Mouse (Mus musculus) neural tube, embryonic 11.5 days (tissue): ENCODE results near the gene F2r. TPM values are rescaled to one million over a fixed set of nuclear protein-coding genes. Genes with fewer than 3 reads are reported as not detected.

ENCODE experiments used
- ATAC-seq: fragments of 200-750 bp; cut with Nextera tagmentation; 2 replicates; pipeline ENCODE4 v1.8.0; 2017; ENCODE audit warnings: moderate number of reproducible peaks, mild to moderate bottlenecking, moderate TSS enrichment, moderate library complexity; ENCODE audit not compliant: insufficient read depth, low FRiP score, low TSS enrichment
- DNase-seq: peaks from one replicate; pipeline ENCODE4 v3.0.0-alpha.2; 2015; ENCODE audit warnings: low spot score
- H3K27ac ChIP-seq: fragments of 300-500 bp; sonication (generic); 2 replicates; pipeline ENCODE4 v1.5.1; 2014; ENCODE audit warnings: low read depth, mild to moderate bottlenecking, low read length
- H3K27me3 ChIP-seq: fragments of 300-500 bp; sonication (generic); 2 replicates; pipeline ENCODE4 v1.6.1; 2014; ENCODE audit warnings: mild to moderate bottlenecking, low read length, mixed read lengths; ENCODE audit not compliant: control insufficient read depth, insufficient read depth
- H3K36me3 ChIP-seq: fragments of 300-500 bp; sonication (generic); 2 replicates; pipeline ENCODE4 v1.6.1; 2014; ENCODE audit warnings: mild to moderate bottlenecking, low read length, moderate library complexity, mixed read lengths; ENCODE audit not compliant: control insufficient read depth, insufficient read depth
- H3K4me1 ChIP-seq: fragments of 300-500 bp; sonication (generic); 2 replicates; pipeline ENCODE4 v1.6.1; 2014; ENCODE audit warnings: low read length, mixed read lengths; ENCODE audit not compliant: control insufficient read depth, insufficient read depth
- H3K4me2 ChIP-seq: fragments of 300-500 bp; sonication (generic); 2 replicates; pipeline ENCODE4 v1.6.1; 2014; ENCODE audit warnings: low read depth, mild to moderate bottlenecking, moderate library complexity
- H3K4me3 ChIP-seq: fragments of 300-500 bp; sonication (generic); 2 replicates; pipeline ENCODE4 v1.5.1; 2014; ENCODE audit warnings: low read depth, low read length
- H3K9ac ChIP-seq: fragments of 300-500 bp; sonication (generic); 2 replicates; pipeline ENCODE4 v1.6.1; 2014; ENCODE audit warnings: mild to moderate bottlenecking, low read length
- H3K9me3 ChIP-seq: fragments of 300-500 bp; sonication (generic); 2 replicates; pipeline ENCODE4 v1.6.1; 2016; ENCODE audit warnings: low read length; ENCODE audit not compliant: control insufficient read depth
- WGBS: fragments of 180-500 bp; shearing (Covaris S2); extraction: QIAGEN DNeasy Blood & Tissue Kit; methylation state at CpG from one replicate; pipeline ENCODE4 v1.1.7; 2014; 5-methylcytosine and 5-hydroxymethylcytosine counted together
- polyA plus RNA-seq: library from polyadenylated mRNA; unstranded; fragments of >200 nt; fragmentation: Nextera tagmentation; extraction: Ambion mirVana; gene quantifications from 2 replicates; pipeline ENCODE4 v1.2.1, GENCODE M21; 2014

F2r gene
- polyA plus RNA-seq, 1 experiment from 2014 or later = 146 TPM

DNA sequence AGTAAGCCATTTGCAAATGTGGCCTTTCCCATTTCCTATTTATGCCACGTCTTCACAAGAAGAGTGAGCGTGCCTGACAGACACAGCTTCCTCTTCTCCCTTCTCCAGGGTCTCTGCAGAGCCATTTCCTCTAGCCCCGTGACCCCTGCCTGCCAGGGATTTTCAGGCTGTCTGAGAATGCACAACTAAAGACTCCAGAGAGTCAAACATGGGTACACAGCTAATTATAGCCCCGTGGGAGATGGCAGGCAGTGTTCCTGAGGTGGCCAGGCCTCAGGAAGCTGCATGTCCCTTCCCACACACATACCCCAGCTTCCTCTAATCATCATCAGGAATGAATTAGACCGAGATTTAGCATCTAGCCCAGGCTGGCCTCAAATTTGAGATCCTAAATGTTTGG, 20.6 kb upstream of the F2r start:
- Histone ChIP-seq H3K4me2 (no peak overlapping the region), H3K4me1 (peaks cover 8% of the 10 kb centered on the region; the same call in 1 of the 2 replicates), H3K27me3 (no peaks in the 10 kb centered on the region), H3K9me3 (no peaks in the 10 kb centered on the region), H3K36me3 (no peaks in the 10 kb centered on the region), H3K4me3 (no peak overlapping the region), H3K27ac (peak overlapping the region; percentile 40; the same call in 1 of the 2 replicates), H3K9ac (no peak overlapping the region)
- no peak for ATAC-seq
- WGBS = 46% methylated on average over 5 of the region's 5 CpGs
- no peak for DNase-seq

DNA sequence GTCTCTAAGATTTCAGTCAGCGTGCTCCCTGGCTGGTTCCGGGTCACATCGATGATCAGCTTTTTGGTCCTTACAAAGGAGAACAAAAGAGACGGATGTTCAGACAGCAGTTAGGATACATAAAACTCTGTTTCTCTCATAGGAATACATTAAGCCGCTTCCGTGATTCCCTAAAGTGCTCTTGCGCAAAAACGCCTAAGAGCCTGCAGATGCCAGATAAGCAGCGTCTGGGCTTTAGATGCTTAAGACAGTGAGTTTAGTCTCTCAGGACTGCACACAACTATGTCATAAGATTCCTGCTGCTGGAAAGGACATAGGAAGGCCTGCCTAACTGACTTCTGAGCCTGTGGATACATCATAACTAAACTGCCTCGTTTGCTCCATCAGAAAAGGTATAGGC, 19.4 kb upstream of the F2r start:
- ATAC-seq (no peak), DNase-seq (no peak)
- Histone ChIP-seq H3K36me3 (no peaks in the 10 kb centered on the region), H3K4me1 (peaks cover 8% of the 10 kb centered on the region; the same call in 1 of the 2 replicates), H3K4me3 (no peak overlapping the region), H3K27me3 (no peaks in the 10 kb centered on the region), H3K4me2 (no peak overlapping the region), H3K9me3 (no peaks in the 10 kb centered on the region), H3K9ac (no peak overlapping the region), H3K27ac (no peak overlapping the region)
- 77% methylated on average over 10 of the region's 10 CpGs for WGBS

DNA sequence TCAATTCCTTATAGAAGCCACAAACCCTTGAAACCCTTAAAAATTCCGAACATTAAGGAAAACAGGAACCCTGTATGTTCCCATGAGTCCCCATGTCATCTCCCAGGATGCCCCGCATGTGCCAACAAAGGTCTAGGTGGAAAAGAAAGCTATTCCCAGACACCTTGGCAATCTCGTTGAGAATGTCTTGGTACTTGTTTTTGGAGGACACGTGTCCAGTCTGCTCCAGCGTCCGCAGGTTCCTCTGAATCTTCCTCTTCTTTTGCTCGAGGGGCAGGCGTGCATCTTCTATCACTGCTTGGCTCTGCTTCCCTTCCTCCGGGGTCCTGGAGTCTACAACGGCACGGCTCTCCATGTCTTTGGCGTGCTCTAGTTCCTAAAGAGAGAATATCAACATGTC, 17.0 kb upstream of the F2r start:
- H3K4me3 ChIP-seq = no peak overlapping the region
- ATAC-seq (no peak), DNase-seq (no peak)
- peaks cover 8% of the 10 kb centered on the region; the same call in 1 of the 2 replicates for H3K4me1 ChIP-seq
- WGBS = 89% methylated on average over 12 of the region's 12 CpGs
- H3K9me3 ChIP-seq = no peaks in the 10 kb centered on the region
- no peaks in the 10 kb centered on the region for H3K27me3 ChIP-seq
- no peak overlapping the region for H3K27ac ChIP-seq
- no peak overlapping the region for H3K9ac ChIP-seq
- H3K4me2 ChIP-seq = no peak overlapping the region
- no peaks in the 10 kb centered on the region for H3K36me3 ChIP-seq

DNA sequence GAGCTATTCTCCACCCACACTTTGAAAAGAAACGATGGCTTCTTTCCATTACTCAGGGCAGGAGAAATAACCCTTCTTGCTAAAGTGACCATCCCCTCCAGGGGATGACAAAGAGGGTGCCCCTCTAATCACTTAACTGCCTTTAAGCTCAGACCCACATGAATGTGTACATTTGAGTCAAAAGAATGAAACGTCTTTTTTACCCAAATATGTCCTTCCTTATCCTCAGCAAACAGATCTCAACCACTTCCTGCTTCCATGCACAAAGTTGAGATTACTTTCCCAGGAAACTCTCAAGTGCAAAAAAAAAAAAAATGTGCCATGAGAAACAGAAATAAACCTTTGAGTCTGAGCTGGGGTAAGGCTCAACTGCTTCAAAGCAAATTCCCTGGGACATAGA, 16.2 kb upstream of the F2r start:
- H3K27me3 ChIP-seq = no peaks in the 10 kb centered on the region
- DNase-seq (no peak), ATAC-seq (no peak)
- no peak overlapping the region for H3K27ac ChIP-seq
- 33% methylated on average over 2 of the region's 2 CpGs for WGBS
- H3K9ac ChIP-seq = no peak overlapping the region
- no peak overlapping the region for H3K4me3 ChIP-seq
- no peaks in the 10 kb centered on the region for H3K9me3 ChIP-seq
- peaks cover 3% of the 10 kb centered on the region; the same call in 1 of the 2 replicates for H3K4me1 ChIP-seq
- no peaks in the 10 kb centered on the region for H3K36me3 ChIP-seq
- no peak overlapping the region for H3K4me2 ChIP-seq

DNA sequence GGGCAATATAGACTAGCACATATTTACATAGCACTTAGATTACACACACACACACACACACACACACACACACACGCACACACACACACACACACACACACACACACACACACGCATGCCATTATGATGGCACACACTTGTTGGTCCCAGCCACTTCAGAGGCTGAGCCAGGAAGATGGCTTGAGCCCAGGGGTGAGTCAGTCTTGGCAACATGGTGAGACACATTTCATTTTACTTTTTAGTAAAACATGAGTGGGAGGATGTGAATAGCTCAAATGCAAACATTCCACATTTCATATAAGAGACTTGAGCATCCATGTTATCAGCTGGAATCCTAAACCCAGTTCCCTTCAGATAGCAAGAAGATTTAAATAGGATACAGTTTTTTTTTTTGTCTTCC, 15.1 kb upstream of the F2r start:
- Histone ChIP-seq H3K4me3 (no peak overlapping the region), H3K9me3 (no peaks in the 10 kb centered on the region), H3K36me3 (0 out of 2 replicates have a peak, but pooled peaks cover 2% of the 10 kb centered on the region), H3K27me3 (no peaks in the 10 kb centered on the region), H3K4me1 (no peaks in the 10 kb centered on the region), H3K27ac (no peak overlapping the region), H3K4me2 (no peak overlapping the region), H3K9ac (no peak overlapping the region)
- ATAC-seq (no peak), DNase-seq (no peak)
- WGBS = 61% methylated on average over 2 of the region's 2 CpGs

DNA sequence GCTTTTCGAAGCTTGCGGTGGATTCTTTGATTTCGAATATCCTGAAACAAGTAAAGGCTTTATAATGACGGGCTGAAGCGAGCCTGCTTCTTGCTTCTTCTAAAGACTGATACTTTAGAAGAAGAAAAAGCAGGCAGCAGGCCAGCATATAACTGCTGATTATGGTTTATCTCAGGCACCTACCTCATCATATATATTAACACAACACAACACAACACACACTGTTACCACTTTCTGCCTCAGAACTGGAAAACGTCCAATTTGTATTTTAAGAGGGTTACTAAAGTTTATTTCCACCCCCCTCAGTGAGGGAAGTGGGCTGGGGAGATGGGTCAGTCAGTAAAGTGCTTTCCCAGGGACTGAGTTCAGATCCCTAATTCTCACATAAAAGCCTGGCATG, 13.9 kb upstream of the F2r start:
- Histone ChIP-seq H3K27ac (no peak overlapping the region), H3K4me2 (no peak overlapping the region), H3K4me3 (no peak overlapping the region), H3K4me1 (no peaks in the 10 kb centered on the region), H3K9me3 (no peaks in the 10 kb centered on the region), H3K36me3 (0 out of 2 replicates have a peak, but pooled peaks cover 2% of the 10 kb centered on the region), H3K27me3 (no peaks in the 10 kb centered on the region), H3K9ac (no peak overlapping the region)
- ATAC-seq (no peak), DNase-seq (no peak)
- WGBS = 92% methylated on average over 6 of the region's 6 CpGs

DNA sequence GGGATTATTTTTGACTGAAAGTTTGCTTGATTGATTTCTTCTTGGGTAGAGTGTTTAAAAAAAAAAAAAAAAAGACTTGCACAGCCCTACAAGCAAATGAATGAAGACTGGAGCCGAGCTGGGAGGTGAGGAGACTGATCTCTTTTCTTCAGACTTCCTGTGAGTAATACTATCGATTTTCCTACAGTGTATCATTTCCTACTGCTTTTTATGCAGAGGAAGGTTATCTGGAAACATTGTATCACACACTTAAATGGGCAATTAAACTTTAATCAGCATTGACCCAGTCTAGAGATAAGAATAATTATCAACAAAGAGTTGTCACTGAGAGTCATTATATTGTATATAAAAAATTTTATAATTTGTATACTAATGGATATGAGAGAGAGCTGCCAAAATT, 12.5 kb upstream of the F2r start:
- Histone ChIP-seq H3K9me3 (no peaks in the 10 kb centered on the region), H3K27me3 (no peaks in the 10 kb centered on the region), H3K36me3 (0 out of 2 replicates have a peak, but pooled peaks cover 2% of the 10 kb centered on the region), H3K4me2 (no peak overlapping the region), H3K4me1 (no peaks in the 10 kb centered on the region), H3K27ac (no peak overlapping the region), H3K9ac (no peak overlapping the region), H3K4me3 (no peak overlapping the region)
- ATAC-seq (no peak), DNase-seq (no peak)
- WGBS = 90% methylated on average over 2 of the region's 2 CpGs

DNA sequence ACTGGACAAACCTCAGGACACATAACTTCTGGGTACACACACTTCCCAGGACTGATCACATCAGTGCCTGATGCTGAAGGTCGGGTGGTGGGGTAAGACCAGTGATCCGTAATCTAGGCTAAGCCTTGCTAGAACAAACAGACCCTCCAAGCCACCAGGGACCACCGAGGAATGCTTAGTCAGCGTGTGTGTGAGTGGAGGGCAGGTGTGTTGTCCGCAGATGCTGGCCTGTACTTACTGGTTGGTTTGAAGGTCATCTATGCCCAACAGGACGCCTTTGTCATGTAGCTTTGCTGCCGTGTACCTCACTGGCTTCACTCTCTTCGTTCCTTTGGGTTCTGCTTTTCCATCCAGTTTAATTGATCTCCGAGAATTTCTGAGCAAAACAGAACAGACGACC, 11.5 kb upstream of the F2r start:
- ATAC-seq (no peak), DNase-seq (no peak)
- no peak overlapping the region for H3K9ac ChIP-seq
- 87% methylated on average over 10 of the region's 10 CpGs for WGBS
- H3K9me3 ChIP-seq = no peaks in the 10 kb centered on the region
- no peaks in the 10 kb centered on the region for H3K27me3 ChIP-seq
- H3K27ac ChIP-seq = no peak overlapping the region
- H3K36me3 ChIP-seq = 0 out of 2 replicates have a peak, but pooled peaks cover 2% of the 10 kb centered on the region
- no peaks in the 10 kb centered on the region for H3K4me1 ChIP-seq
- H3K4me3 ChIP-seq = no peak overlapping the region
- no peak overlapping the region for H3K4me2 ChIP-seq

DNA sequence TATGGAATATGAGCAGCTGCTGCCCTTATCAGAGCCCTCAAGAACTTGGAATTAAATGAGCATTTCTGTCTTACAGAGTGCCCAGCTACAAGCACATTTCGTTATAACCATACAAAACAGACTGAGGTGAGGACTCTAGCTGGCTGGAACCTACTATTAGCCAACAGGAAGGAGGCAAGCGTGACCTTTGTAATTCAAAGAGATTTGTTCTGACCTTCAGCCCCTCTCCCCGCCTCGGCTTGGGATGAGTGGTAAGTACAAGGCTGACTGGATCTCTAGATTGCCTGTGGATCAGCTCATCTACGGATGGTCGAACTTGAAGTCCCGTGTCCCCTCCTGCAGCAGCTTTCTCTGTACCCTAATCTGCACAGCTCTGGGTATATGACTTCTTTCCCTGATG, 8.4 kb upstream of the F2r start:
- 0 out of 2 replicates have a peak, but pooled peaks cover 2% of the 10 kb centered on the region for H3K36me3 ChIP-seq
- DNase-seq (no peak), ATAC-seq (no peak)
- no peak overlapping the region for H3K4me3 ChIP-seq
- no peak overlapping the region for H3K27ac ChIP-seq
- H3K9ac ChIP-seq = no peak overlapping the region
- no peaks in the 10 kb centered on the region for H3K9me3 ChIP-seq
- no peak overlapping the region for H3K4me2 ChIP-seq
- WGBS = 80% methylated on average over 7 of the region's 7 CpGs
- H3K4me1 ChIP-seq = no peaks in the 10 kb centered on the region
- no peaks in the 10 kb centered on the region for H3K27me3 ChIP-seq
